Mouse (Mus musculus): ENCODE results near the gene Olfr1339. TPM values are rescaled to one million over a fixed set of nuclear protein-coding genes. Genes with fewer than 3 reads are reported as not detected.

Gene Olfr1339
- not detected for total RNA-seq (2021)
- long read RNA-seq, experiment 1 = 0 reads
- long read RNA-seq, experiment 2 = 0 reads

- DNase-seq (ENCODE audit: low spot score in 2 of 2) = no peak
- Histone ChIP-seq H3K4me3 (no peak within 1 kb of the TSS), H3K27ac (no peak within 1 kb of the TSS)
- no peak for TF ChIP-seq CTCF (conservative IDR thresholded peaks at IDR 0.05)
Measured at GRCm38 (mm10) chr4:118731875-118732274, at the start of gene Olfr1339. TSS of gene Olfr1339 (plus strand) at chr4:118732175.

GRCm38 (mm10) chr4:118687086-118687485 is 44.9 kb upstream of the Olfr1339 start:
- no peak for DNase-seq (ENCODE audit: low spot score in 2 of 2)
- no peak overlapping the region for H3K4me3 ChIP-seq
- TF ChIP-seq CTCF (conservative IDR thresholded peaks at IDR 0.05) = no peak
- H3K27ac ChIP-seq = no peak overlapping the region

- no peak within 1 kb of the TSS for H3K4me3 ChIP-seq
- TF ChIP-seq CTCF (conservative IDR thresholded peaks at IDR 0.05) = no peak
- no peak for DNase-seq (ENCODE audit: low spot score in 2 of 2)
- no peak within 1 kb of the TSS for H3K27ac ChIP-seq
Measured at GRCm38 (mm10) chr4:118692412-118692973, 39.5 kb upstream of the Olfr1339 start, which contains the start of gene Olfr1342. TSS of gene Olfr1342 (minus strand) at chr4:118692756.

- Histone ChIP-seq H3K4me3 (no peak overlapping the region), H3K27ac (no peak overlapping the region)
- no peak for TF ChIP-seq CTCF (conservative IDR thresholded peaks at IDR 0.05)
- no peak for DNase-seq (ENCODE audit: low spot score in 2 of 2)
Measured at GRCm38 (mm10) chr4:118693812-118694211, 38.2 kb upstream of the Olfr1339 start.

GRCm38 (mm10) chr4:118703223-118703622 is 28.8 kb upstream of the Olfr1339 start, which contains the start of gene Olfr1341:
TSS of gene Olfr1341 (plus strand) at chr4:118703523.
- no peak within 1 kb of the TSS for H3K27ac ChIP-seq
- TF ChIP-seq CTCF (conservative IDR thresholded peaks at IDR 0.05) = no peak
- no peak for DNase-seq (ENCODE audit: low spot score in 2 of 2)
- H3K4me3 ChIP-seq = no peak within 1 kb of the TSS

- no peak overlapping the region for H3K27ac ChIP-seq
- H3K4me3 ChIP-seq = no peak overlapping the region
- DNase-seq (ENCODE audit: low spot score in 2 of 2) = no peak
- TF ChIP-seq CTCF (conservative IDR thresholded peaks at IDR 0.05) = no peak
Measured at GRCm38 (mm10) chr4:118708086-118708485, 23.9 kb upstream of the Olfr1339 start.

- no peak for TF ChIP-seq CTCF (conservative IDR thresholded peaks at IDR 0.05)
Measured at GRCm38 (mm10) chr4:118711656-118712055, 20.3 kb upstream of the Olfr1339 start.

GRCm38 (mm10) chr4:118719838-118720237 is 12.1 kb upstream of the Olfr1339 start, which contains the start of gene Olfr1340:
TSS of gene Olfr1340 (plus strand) at chr4:118720138.
- no peak for DNase-seq (ENCODE audit: low spot score in 2 of 2)
- no peak for TF ChIP-seq CTCF (conservative IDR thresholded peaks at IDR 0.05)
- Histone ChIP-seq H3K27ac (no peak within 1 kb of the TSS), H3K4me3 (no peak within 1 kb of the TSS)

More at GRCm38 (mm10) chr4:118711656-118712055, 20.3 kb upstream of the Olfr1339 start:
- Histone ChIP-seq H3K4me3 (no peak overlapping the region), H3K27ac (no peak overlapping the region)
- DNase-seq (ENCODE audit: low spot score in 2 of 2) = no peak

- DNase-seq (ENCODE audit: low spot score in 2 of 2) = no peak
- H3K27ac ChIP-seq = no peak overlapping the region
- no peak for TF ChIP-seq CTCF (conservative IDR thresholded peaks at IDR 0.05)
- no peak overlapping the region for H3K4me3 ChIP-seq
Measured at GRCm38 (mm10) chr4:118721742-118722483, 10.1 kb upstream of the Olfr1339 start.

- no peak for DNase-seq (ENCODE audit: low spot score in 2 of 2)
- Histone ChIP-seq H3K27ac (no peak overlapping the region), H3K4me3 (no peak overlapping the region)
- no peak for TF ChIP-seq CTCF (conservative IDR thresholded peaks at IDR 0.05)
Measured at GRCm38 (mm10) chr4:118739574-118739973, 7.6 kb downstream of the Olfr1339 start.

GRCm38 (mm10) chr4:118740988-118741698 is 9.2 kb downstream of the Olfr1339 start:
- no peak for DNase-seq (ENCODE audit: low spot score in 2 of 2)
- H3K4me3 ChIP-seq = no peak overlapping the region
- TF ChIP-seq CTCF (conservative IDR thresholded peaks at IDR 0.05) = no peak
- no peak overlapping the region for H3K27ac ChIP-seq

- DNase-seq (ENCODE audit: low spot score in 2 of 2) = peak in 1 of 2 experiments; percentile 6
- no peak overlapping the region for H3K27ac ChIP-seq
- no peak overlapping the region for H3K4me3 ChIP-seq
- TF ChIP-seq CTCF (conservative IDR thresholded peaks at IDR 0.05) = no peak
Measured at GRCm38 (mm10) chr4:118741881-118742280, 9.9 kb downstream of the Olfr1339 start.

- Histone ChIP-seq H3K27ac (no peak within 1 kb of the TSS), H3K4me3 (no peak within 1 kb of the TSS)
- no peak for TF ChIP-seq CTCF (conservative IDR thresholded peaks at IDR 0.05)
- DNase-seq (ENCODE audit: low spot score in 2 of 2) = no peak
Measured at GRCm38 (mm10) chr4:118758637-118759036, 26.7 kb downstream of the Olfr1339 start, which contains the start of gene Olfr1338. TSS of gene Olfr1338 (minus strand) at chr4:118758737.

Data from layer of hippocampus, adult 2 months (tissue).